Mouse (Mus musculus) intestine, postnatal 0 days (tissue): ENCODE data around the gene Siah3. TPM values are rescaled to one million over a fixed set of nuclear protein-coding genes. Genes with fewer than 3 reads are reported as not detected.

ENCODE experiments used
- ATAC-seq: fragments of 200-750 bp; cut with Nextera tagmentation; 2 replicates; pipeline ENCODE4 v1.8.0; 2017; ENCODE audit warnings: mild to moderate bottlenecking, moderate TSS enrichment, moderate library complexity
- H3K27ac ChIP-seq: fragments of 300-500 bp; sonication (generic); 2 replicates; pipeline ENCODE4 v1.5.1; 2014; ENCODE audit warnings: mild to moderate bottlenecking, low read depth, low read length, moderate library complexity
- H3K27me3 ChIP-seq: fragments of 300-500 bp; sonication (generic); replicated peaks from 2 replicates; pipeline ENCODE4 v1.6.1; 2014; ENCODE audit warnings: low read length, mixed read lengths; ENCODE audit not compliant: control insufficient read depth, insufficient read depth
- H3K36me3 ChIP-seq: fragments of 300-500 bp; sonication (generic); 2 replicates; pipeline ENCODE4 v1.6.1; 2014; ENCODE audit warnings: mild to moderate bottlenecking, moderate library complexity; ENCODE audit not compliant: control insufficient read depth, insufficient read depth
- H3K4me1 ChIP-seq: fragments of 300-500 bp; sonication (generic); replicated peaks from 2 replicates; pipeline ENCODE4 v1.6.1; 2014; ENCODE audit warnings: antibody characterized with exemption, low read length, mixed read lengths; ENCODE audit not compliant: control insufficient read depth, insufficient read depth
- H3K4me2 ChIP-seq: fragments of 300-500 bp; sonication (generic); replicated peaks from 2 replicates; pipeline ENCODE4 v1.6.1; 2014; ENCODE audit warnings: low read depth, mild to moderate bottlenecking, moderate library complexity
- H3K4me3 ChIP-seq: fragments of 300-500 bp; sonication (generic); 2 replicates; pipeline ENCODE4 v1.5.1; 2014; ENCODE audit warnings: low read depth, low read length
- H3K9ac ChIP-seq: fragments of 300-500 bp; sonication (generic); 2 replicates; pipeline ENCODE4 v1.6.1; 2014; ENCODE audit warnings: mild to moderate bottlenecking, low read depth, low read length
- H3K9me3 ChIP-seq: fragments of 300-500 bp; sonication (generic); 2 replicates; pipeline ENCODE4 v1.6.1; 2016; ENCODE audit warnings: mixed run types; ENCODE audit not compliant: control insufficient read depth
- CTCF ChIP-seq: sonication (generic); IDR thresholded peaks from 2 replicates; pipeline ENCODE4 v1.5.1; 2016; ENCODE audit warnings: low read depth, mild to moderate bottlenecking, control low read depth, antibody characterized with exemption, moderate library complexity
- WGBS: fragments of 180-500 bp; shearing (Covaris S2); extraction: QIAGEN DNeasy Blood & Tissue Kit; methylation state at CpG from one replicate; pipeline ENCODE4 v1.1.7; 2014; 5-methylcytosine and 5-hydroxymethylcytosine counted together
- polyA plus RNA-seq: library from polyadenylated mRNA; unstranded; fragments of >200 nt; fragmentation: Nextera tagmentation; extraction: Ambion mirVana; gene quantifications from 2 replicates; pipeline ENCODE4 v1.2.1, GENCODE M21; 2015

Gene Siah3
- polyA plus RNA-seq, 1 experiment from 2014 or later: not detected

- H3K4me2 ChIP-seq: no peak overlapping the region
- TF ChIP-seq CTCF: no peak
- H3K27ac ChIP-seq: no peak overlapping the region
- no peak for ATAC-seq
- H3K4me3 ChIP-seq: no peak overlapping the region
- WGBS: 33% methylated on average over 3 of the region's 3 CpGs
- no peaks in the 10 kb centered on the region for H3K4me1 ChIP-seq
- no peak overlapping the region for H3K9ac ChIP-seq
- H3K27me3 ChIP-seq: no peaks in the 10 kb centered on the region
- H3K36me3 ChIP-seq: no peaks in the 10 kb centered on the region
- H3K9me3 ChIP-seq: no peaks in the 10 kb centered on the region
Measured at GRCm38 (mm10) chr14:75512946-75513345, 57.2 kb downstream of the Siah3 start.

GRCm38 (mm10) chr14:75516161-75516560 lies 60.4 kb downstream of the Siah3 start:
- 81% methylated on average over 3 of the region's 3 CpGs for WGBS
- no peak for ATAC-seq
- no peak overlapping the region for H3K9ac ChIP-seq

GRCm38 (mm10) chr14:75516917-75517595 lies 61.3 kb downstream of the Siah3 start:
- no peaks in the 10 kb centered on the region for H3K4me1 ChIP-seq
- H3K9me3 ChIP-seq: no peaks in the 10 kb centered on the region
- H3K27me3 ChIP-seq: no peaks in the 10 kb centered on the region
- no peak for ATAC-seq
- H3K9ac ChIP-seq: no peak overlapping the region
- H3K36me3 ChIP-seq: no peaks in the 10 kb centered on the region
- TF ChIP-seq CTCF: no peak
- no peak overlapping the region for H3K4me2 ChIP-seq
- H3K4me3 ChIP-seq: no peak overlapping the region
- 84% methylated on average over 9 of the region's 9 CpGs for WGBS
- no peak overlapping the region for H3K27ac ChIP-seq

More at GRCm38 (mm10) chr14:75516161-75516560, 60.4 kb downstream of the Siah3 start:
- Histone ChIP-seq H3K4me3 (no peak overlapping the region), H3K4me2 (no peak overlapping the region), H3K4me1 (no peaks in the 10 kb centered on the region), H3K36me3 (no peaks in the 10 kb centered on the region), H3K9me3 (no peaks in the 10 kb centered on the region), H3K27ac (no peak overlapping the region), H3K27me3 (no peaks in the 10 kb centered on the region)
- no peak for TF ChIP-seq CTCF

- no peaks in the 10 kb centered on the region for H3K9me3 ChIP-seq
- H3K9ac ChIP-seq: no peak overlapping the region
- no peak for ATAC-seq
- H3K4me3 ChIP-seq: no peak overlapping the region
- H3K27me3 ChIP-seq: no peaks in the 10 kb centered on the region
- no peak overlapping the region for H3K27ac ChIP-seq
- no peaks in the 10 kb centered on the region for H3K4me1 ChIP-seq
- no peak overlapping the region for H3K4me2 ChIP-seq
- no peaks in the 10 kb centered on the region for H3K36me3 ChIP-seq
- no peak for TF ChIP-seq CTCF
- 84% methylated on average over 15 of the region's 15 CpGs for whole genome bisulfite sequencing
Measured at GRCm38 (mm10) chr14:75518196-75518887, 62.6 kb downstream of the Siah3 start.

GRCm38 (mm10) chr14:75518899-75519298 lies 63.1 kb downstream of the Siah3 start:
- Histone ChIP-seq H3K4me2 (no peak overlapping the region), H3K9me3 (no peaks in the 10 kb centered on the region), H3K27ac (no peak overlapping the region), H3K4me1 (no peaks in the 10 kb centered on the region), H3K27me3 (no peaks in the 10 kb centered on the region), H3K4me3 (no peak overlapping the region), H3K9ac (no peak overlapping the region), H3K36me3 (no peaks in the 10 kb centered on the region)
- no peak for TF ChIP-seq CTCF
- 84% methylated on average over 6 of the region's 6 CpGs for WGBS
- no peak for ATAC-seq

GRCm38 (mm10) chr14:75519668-75520067 lies 63.9 kb downstream of the Siah3 start:
- no peak overlapping the region for H3K9ac ChIP-seq
- TF ChIP-seq CTCF: no peak
- no peak overlapping the region for H3K4me3 ChIP-seq
- H3K4me2 ChIP-seq: no peak overlapping the region
- H3K27me3 ChIP-seq: no peaks in the 10 kb centered on the region
- ATAC-seq: no peak
- no peak overlapping the region for H3K27ac ChIP-seq
- H3K36me3 ChIP-seq: no peaks in the 10 kb centered on the region
- no peaks in the 10 kb centered on the region for H3K9me3 ChIP-seq
- H3K4me1 ChIP-seq: no peaks in the 10 kb centered on the region
- WGBS: 86% methylated on average over 8 of the region's 8 CpGs
